ENCODE assay signal across 8 mouse cellular contexts in the genomic region with DNA sequence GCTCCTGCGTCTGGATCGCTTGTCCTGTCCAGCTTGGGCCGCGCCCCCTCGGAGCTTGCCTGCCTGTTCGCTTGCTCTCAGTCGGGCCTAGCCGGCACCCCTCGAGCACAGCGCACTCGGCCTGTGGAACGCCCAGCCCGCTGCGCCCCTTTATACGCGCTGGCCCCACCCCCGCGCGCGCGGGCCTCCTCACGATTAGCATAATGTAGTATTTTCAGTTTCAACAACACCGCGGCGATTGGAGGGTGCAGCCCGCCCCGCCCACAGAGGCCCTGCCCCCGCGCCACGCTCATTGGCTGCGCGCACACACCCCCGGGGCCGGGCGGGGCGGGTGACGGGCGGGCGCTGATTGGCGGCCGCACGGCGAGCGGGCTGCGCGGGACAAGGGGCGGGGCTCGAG. TPM values are rescaled to one million over a fixed set of nuclear protein-coding genes. Genes with fewer than 3 reads are reported as not detected.
DNase-seq lines count a peak whose midpoint lies in the region; ATAC-seq lines count a peak whose summit lies in the region.

A gene (minus strand): TSS at position 177 of the 400 bp plus-strand sequence.

- H3K4me2 ChIP-seq in forebrain, embryonic 11.5 days (ENCODE audit: low read depth, low read length, severe bottlenecking): peak within 1 kb of the TSS; percentile 51
- H3K4me2 ChIP-seq in heart, embryonic 14.5 days (ENCODE audit: low read length): peak within 1 kb of the TSS; percentile 77
- H3K4me2 ChIP-seq in liver, embryonic 11.5 days: peak within 1 kb of the TSS; percentile 61

- H3K4me3 ChIP-seq in forebrain, embryonic 11.5 days (ENCODE audit: low read depth, low read length): peak within 1 kb of the TSS; percentile 45
- peak within 1 kb of the TSS; percentile 65 to 68 for H3K4me3 ChIP-seq in heart, embryonic 14.5 days (ENCODE audit: control insufficient read depth in 1 of 2, insufficient read depth in 1 of 2, low read depth in 1 of 2, low read length in 2 of 2)
- peak within 1 kb of the TSS; percentile 58 for H3K4me3 ChIP-seq in liver, embryonic 11.5 days (ENCODE audit: low read depth, low read length)

- H3K4me1 ChIP-seq in forebrain, embryonic 11.5 days (replicated peaks; ENCODE audit: control insufficient read depth, insufficient read depth, low read length): peaks cover 13% of the 10 kb centered on the region; the same call in 1 of the 2 replicates
- H3K4me1 ChIP-seq in heart, embryonic 14.5 days (ENCODE audit: control insufficient read depth in 2 of 2, insufficient read depth in 2 of 2, low read length in 2 of 2): peaks cover 12 to 27% of the 10 kb centered on the region in 2 experiments
- peaks cover 2% of the 10 kb centered on the region; the same call in 1 of the 2 replicates for H3K4me1 ChIP-seq in liver, embryonic 11.5 days (replicated peaks; ENCODE audit: control insufficient read depth, insufficient read depth, low read length)

- H3K36me3 ChIP-seq in forebrain, embryonic 11.5 days (ENCODE audit: control insufficient read depth, insufficient read depth, low read length): no peaks in the 10 kb centered on the region
- no peaks in the 10 kb centered on the region for H3K36me3 ChIP-seq in heart, embryonic 14.5 days (ENCODE audit: control insufficient read depth, insufficient read depth, low read length)
- H3K36me3 ChIP-seq in liver, embryonic 11.5 days (ENCODE audit: control insufficient read depth, insufficient read depth, low read length): no peaks in the 10 kb centered on the region

- peaks cover 19% of the 10 kb centered on the region for H3K9me3 ChIP-seq in forebrain, embryonic 11.5 days (ENCODE audit: control insufficient read depth, low read length)
- peaks cover 4% of the 10 kb centered on the region; the same call in 1 of the 2 replicates for H3K9me3 ChIP-seq in heart, embryonic 14.5 days (ENCODE audit: control insufficient read depth, low read length)
- peaks cover 29% of the 10 kb centered on the region for H3K9me3 ChIP-seq in liver, embryonic 11.5 days (ENCODE audit: control insufficient read depth, low read length)

- WGBS in forebrain, embryonic 11.5 days: 33% methylated on average over 46 of the region's 48 CpGs
- WGBS in heart, embryonic 14.5 days: 27% methylated on average over 47 of the region's 48 CpGs
- WGBS in liver, embryonic 11.5 days: 27% methylated on average over 41 of the region's 48 CpGs

- DNase-seq in cerebellum, adult 9-11 months: peak; percentile 45
- DNase-seq in cerebellum, adult 11 months: no peak
- DNase-seq in forebrain, embryonic 11.5 days (ENCODE audit: low spot score): peak; percentile 95
- DNase-seq in kidney, postnatal 10 days: peak; percentile 95
- peak; percentile 90 for DNase-seq in liver, embryonic 11.5 days (ENCODE audit: low spot score)
- peak; percentile 63 to 71 for DNase-seq in spleen, postnatal 14 days (ENCODE audit: low spot score in 2 of 2)

- H3K9ac ChIP-seq in forebrain, embryonic 11.5 days (ENCODE audit: low read length): peak within 1 kb of the TSS; percentile 62
- peak within 1 kb of the TSS; percentile 79 for H3K9ac ChIP-seq in heart, embryonic 14.5 days (ENCODE audit: low read length)
- peak within 1 kb of the TSS; percentile 63 for H3K9ac ChIP-seq in liver, embryonic 11.5 days (ENCODE audit: low read depth, low read length)

- peak; percentile 86 for ATAC-seq in forebrain, embryonic 11.5 days (replicated peaks; ENCODE audit: low FRiP score)
- peak; percentile 86 for ATAC-seq in heart, embryonic 14.5 days (ENCODE audit: insufficient number of reproducible peaks, insufficient read depth, low FRiP score, low read depth)
- peak; percentile 88 for ATAC-seq in liver, embryonic 11.5 days (replicated peaks; ENCODE audit: low FRiP score)
- ATAC-seq in monocyte, adult 5-6 weeks (replicated peaks; ENCODE audit: insufficient number of reproducible peaks, low FRiP score, low TSS enrichment, poor library complexity, severe bottlenecking): peak; percentile 61

- H3K27me3 ChIP-seq in forebrain, embryonic 11.5 days (ENCODE audit: control insufficient read depth, insufficient read depth, low read length): peaks cover 30% of the 10 kb centered on the region
- no peaks in the 10 kb centered on the region for H3K27me3 ChIP-seq in heart, embryonic 14.5 days (ENCODE audit: control insufficient read depth, insufficient read depth, low read length)
- H3K27me3 ChIP-seq in liver, embryonic 11.5 days (replicated peaks; ENCODE audit: control insufficient read depth, insufficient read depth, low read length): peaks cover 61% of the 10 kb centered on the region

- H3K27ac ChIP-seq in forebrain, embryonic 11.5 days (ENCODE audit: low read depth, low read length): peak within 1 kb of the TSS; percentile 31; the same call in 1 of the 2 replicates
- peak within 1 kb of the TSS; percentile 13 to 72 for H3K27ac ChIP-seq in heart, embryonic 14.5 days (replicated peaks in 1 of 2; ENCODE audit: control insufficient read depth in 1 of 2, insufficient read depth in 1 of 2, low read depth in 2 of 2, low read length in 2 of 2)
- peak within 1 kb of the TSS; percentile 64 for H3K27ac ChIP-seq in liver, embryonic 11.5 days (ENCODE audit: low read depth, low read length)

RNA-seq across cellular contexts. Expression of the gene that starts here (rescaled TPM):
- 372 and 435 TPM in 2 replicates for polyA plus RNA-seq in forebrain, embryonic 11.5 days (2014; fragmentation: Nextera tagmentation; extraction: Ambion mirVana)
- polyA plus RNA-seq in heart, embryonic 14.5 days (2014; fragmentation: Nextera tagmentation; extraction: Ambion mirVana): 614 and 794 TPM in 2 replicates
- 572 and 617 TPM in 2 replicates for polyA plus RNA-seq in liver, embryonic 11.5 days (2014; fragmentation: Nextera tagmentation; extraction: Ambion mirVana)
- 3.5 to 20.8 TPM (median 3.8 TPM) in 3 replicates for total RNA-seq in monocyte, adult 5-6 weeks (2017)
